Mouse (Mus musculus): Measurements from ENCODE around the gene Gm7298. TPM values are rescaled to one million over a fixed set of nuclear protein-coding genes. Genes with fewer than 3 reads are reported as not detected.
"Not testable (repeated sequence)": the region's sequence is repeated elsewhere in the genome, so short reads cannot be mapped to it uniquely, and the experiment has no call there.

Gm7298 gene
- total RNA-seq (2022) = not detected

- DNase-seq (ENCODE audit: low spot score in 2 of 2) = no peak
Observed at GRCm38 (mm10) chr6:121732632-121733031, at the start of gene Gm7298. Gene Gm7298 (plus strand): TSS chr6:121732932.

DNA sequence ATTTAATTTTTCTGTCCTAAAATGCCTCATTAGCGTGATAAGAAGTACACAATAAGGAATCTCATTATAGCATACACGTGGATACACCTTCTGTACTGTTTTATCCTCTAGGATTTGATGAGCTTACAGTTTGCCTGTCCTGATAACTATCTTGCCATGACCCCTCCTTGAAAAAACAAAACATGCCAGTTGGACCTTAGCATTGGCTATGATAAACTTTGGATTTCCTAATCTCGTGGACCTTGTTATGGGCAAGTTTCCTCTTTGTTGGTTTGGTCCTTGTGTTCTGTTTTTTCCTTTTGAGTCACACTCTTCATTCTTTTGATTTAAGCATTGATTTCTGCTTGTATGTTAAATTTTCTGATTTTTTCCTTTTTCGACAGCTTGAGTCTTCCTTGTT lies 95.3 kb downstream of the Gm7298 start:
- DNase-seq (ENCODE audit: low spot score in 2 of 2) = no peak

- no peak for DNase-seq (ENCODE audit: low spot score in 2 of 2)
Observed at GRCm38 (mm10) chr6:121836361-121836760, 103.6 kb downstream of the Gm7298 start.

- DNase-seq (ENCODE audit: low spot score in 2 of 2) = not testable (repeated sequence)
Observed at GRCm38 (mm10) chr6:121838271-121838670, 105.5 kb downstream of the Gm7298 start, which contains the start of gene Mug1. Gene Mug1 (plus strand): TSS chr6:121838541.

Other genes with a start within 250 kb of the Gm7298 start
- gene A2m, start 97.6 kb upstream of the Gm7298 start, total RNA-seq (2022) = under 1 TPM in 1 of 4 experiments, not detected in 3; 0.07 TPM
- under 1 TPM in 1 of 4 experiments, not detected in 3; 0.38 TPM for gene Mug1, start 105.6 kb downstream of the Gm7298 start, total RNA-seq (2022)

Measured in gastrocnemius, adult 8-10 months (tissue).